Mouse (Mus musculus) CH12.LX (cell line): ENCODE data around the gene Inpp5b. TPM values are rescaled to one million over a fixed set of nuclear protein-coding genes. Genes with fewer than 3 reads are reported as not detected.

Source experiments
- DNase-seq: peaks from one replicate; pipeline ENCODE4 v3.0.0-alpha.2; 2013; ENCODE audit errors: extremely low read depth
- H3K27ac ChIP-seq: 2 replicates; pipeline ENCODE4 v1.5.1; 2012; ENCODE audit warnings: low read depth, mild to moderate bottlenecking, control low read depth, moderate library complexity; ENCODE audit not compliant: insufficient read depth
- H3K27me3 ChIP-seq: replicated peaks from 2 replicates; pipeline ENCODE3; 2012; ENCODE audit warnings: inconsistent platforms
- H3K36me3 ChIP-seq, 2 experiments: replicated peaks in 1 of 2; 2 replicates each; pipeline versions ENCODE3 to v1.6.1; 2012; ENCODE audit warnings: inconsistent platforms in 1 of 2, low read length in 1 of 2, mild to moderate bottlenecking in 1 of 2, mixed read lengths in 1 of 2, moderate library complexity in 1 of 2; ENCODE audit not compliant: control insufficient read depth in 1 of 2, insufficient read depth in 1 of 2
- H3K4me1 ChIP-seq, 2 experiments: 2 replicates each; pipeline ENCODE4 v1.6.1; 2012; ENCODE audit warnings: inconsistent platforms in 1 of 2, moderate library complexity in 1 of 2; ENCODE audit not compliant: insufficient read depth in 2 of 2, control insufficient read depth in 1 of 2
- H3K4me2 ChIP-seq: 2 replicates; pipeline ENCODE4 v1.6.1; 2012; ENCODE audit warnings: low read depth, mild to moderate bottlenecking, control low read depth; ENCODE audit not compliant: poor library complexity, insufficient read depth, severe bottlenecking
- H3K4me3 ChIP-seq, 3 experiments: fragments of 150-350 bp in 1 of 3; sonication (generic) in 1 of 3; replicated peaks in 1 of 3; 2 replicates each; pipeline versions ENCODE3 to v1.5.1; 2011 to 2012; ENCODE audit warnings: low read depth in 2 of 3, low read length in 2 of 3, mild to moderate bottlenecking in 2 of 3, moderate library complexity in 2 of 3, control low read depth in 1 of 3, improper control_type of control experiment in 1 of 3, inconsistent platforms in 1 of 3, mixed read lengths in 1 of 3; ENCODE audit not compliant: poor library complexity in 1 of 3
- H3K79me2 ChIP-seq: replicated peaks from 2 replicates; pipeline ENCODE4 v1.6.1; 2012; ENCODE audit warnings: mild to moderate bottlenecking, moderate library complexity; ENCODE audit not compliant: control insufficient read depth, poor library complexity, insufficient read depth, severe bottlenecking; ENCODE audit errors: extremely low read depth
- H3K9ac ChIP-seq: 2 replicates; pipeline ENCODE4 v1.6.1; 2012; ENCODE audit warnings: low read depth, mild to moderate bottlenecking, control low read depth, moderate library complexity; ENCODE audit not compliant: insufficient read depth
- H3K9me3 ChIP-seq: replicated peaks from 2 replicates; pipeline ENCODE3; 2012; ENCODE audit warnings: low read length, inconsistent platforms, mixed read lengths
- CHD1 ChIP-seq: IDR thresholded peaks from 2 replicates; pipeline ENCODE4 v1.6.1; 2012; ENCODE audit warnings: low read depth, low read length, improper control_type of control experiment, inconsistent platforms
- CHD2 ChIP-seq: IDR thresholded peaks from 2 replicates; pipeline ENCODE4 v1.6.1; 2011; ENCODE audit warnings: low read length, improper control_type of control experiment
- CTCF ChIP-seq, 2 experiments: IDR thresholded peaks in 1 of 2; conservative IDR thresholded peaks in 1 of 2; 2 replicates each; pipeline ENCODE4 v1.5.1; 2011 to 2012; ENCODE audit warnings: low read depth in 2 of 2, low read length in 2 of 2, improper control_type of control experiment in 1 of 2, inconsistent platforms in 1 of 2, mild to moderate bottlenecking in 1 of 2, moderate library complexity in 1 of 2
- ELF1 ChIP-seq: IDR thresholded peaks from 2 replicates; pipeline ENCODE4 v1.6.1; 2014; ENCODE audit warnings: low read depth, mild to moderate bottlenecking, inconsistent platforms, low read length, improper control_type of control experiment
- MAFK ChIP-seq: IDR thresholded peaks from 2 replicates; pipeline ENCODE4 v1.6.1; 2011; ENCODE audit warnings: low read length, improper control_type of control experiment; ENCODE audit not compliant: insufficient replicate concordance
- MAX ChIP-seq: IDR thresholded peaks from 2 replicates; pipeline ENCODE4 v1.6.1; 2011; ENCODE audit warnings: low read length, improper control_type of control experiment
- MXI1 ChIP-seq: IDR thresholded peaks from 2 replicates; pipeline ENCODE4 v1.6.1; 2011; ENCODE audit warnings: mild to moderate bottlenecking, low read depth, low read length, improper control_type of control experiment
- MYC ChIP-seq: IDR thresholded peaks from 2 replicates; pipeline ENCODE4 v1.6.1; 2011; ENCODE audit warnings: low read depth, mild to moderate bottlenecking, improper control_type of control experiment, low read length
- NRF1 ChIP-seq: IDR thresholded peaks from 2 replicates; pipeline ENCODE4 v1.6.1; 2014; ENCODE audit warnings: low read depth, mild to moderate bottlenecking, inconsistent platforms, low read length, improper control_type of control experiment, moderate library complexity
- POLR2A ChIP-seq: IDR thresholded peaks from 2 replicates; pipeline ENCODE4 v1.6.1; 2011; ENCODE audit warnings: low read depth, mild to moderate bottlenecking, improper control_type of control experiment, low read length
- POLR2AphosphoS2 ChIP-seq: IDR thresholded peaks from 2 replicates; pipeline ENCODE4 v1.6.1; 2011; ENCODE audit warnings: low read depth, low read length, improper control_type of control experiment
- RAD21 ChIP-seq: IDR thresholded peaks from 2 replicates; pipeline ENCODE4 v1.6.1; 2011; ENCODE audit warnings: low read depth, mild to moderate bottlenecking, low read length, improper control_type of control experiment, moderate library complexity
- SIN3A ChIP-seq: IDR thresholded peaks from 2 replicates; pipeline ENCODE4 v1.6.1; 2012; ENCODE audit warnings: low read length, improper control_type of control experiment, inconsistent platforms
- SMC3 ChIP-seq: IDR thresholded peaks from 2 replicates; pipeline ENCODE4 v1.6.1; 2011; ENCODE audit warnings: low read depth, low read length, improper control_type of control experiment
- TBP ChIP-seq: conservative IDR thresholded peaks from 2 replicates; pipeline ENCODE4 v1.6.1; 2011; ENCODE audit warnings: low read depth, low read length, improper control_type of control experiment
- TCF12 ChIP-seq: IDR thresholded peaks from 2 replicates; pipeline ENCODE4 v1.6.1; 2014; ENCODE audit warnings: low read depth, mild to moderate bottlenecking, inconsistent platforms, low read length, improper control_type of control experiment
- dilution Hi-C: fragments of 300-500 bp; cut with MboI; formaldehyde crosslinking; loops from 2 replicates; pipeline ENCODE4 v1.14.3; 2020; ENCODE audit warnings: low sequenced_read_pairs; ENCODE audit not compliant: extremely low pct_unique_long_range_greater_than_20kb, extremely low pct_ligation_motif_present
- in situ Hi-C: fragments of 300-500 bp; cut with MboI; formaldehyde crosslinking; loops from 3 replicates; pipeline ENCODE4 v1.14.3; 2019; ENCODE audit warnings: low sequenced_read_pairs, low pct_ligation_motif_present, low pct_unique_long_range_greater_than_20kb, mixed read lengths
- polyA plus RNA-seq: library from polyadenylated mRNA; unstranded; fragments of >175 nt; gene quantifications from 2 replicates; pipeline ENCODE4 v1.2.1, GENCODE M21; 2012; ENCODE audit warnings: low read depth; ENCODE audit not compliant: insufficient read length
- total RNA-seq, 2 experiments: library from RNA; depleted of rRNA; stranded (reverse); fragments of 300-350 nt in 1 of 2; fragments of >200 nt in 1 of 2; gene quantifications; 2 replicates each; pipeline ENCODE4 v1.2.3; 2012 to 2014

The Inpp5b gene
- total and polyA plus RNA-seq, 3 experiments = 25.6 to 34.0 (median 26.2) TPM

- DNase-seq = peak; percentile 46
- Histone ChIP-seq H3K4me1 (peaks cover 0 to 5% of the 10 kb centered on the region in 2 experiments; a peak in 2 of 4 replicates), H3K9me3 (peaks cover 4% of the 10 kb centered on the region), H3K4me3 (no peak overlapping the region), H3K27me3 (no peaks in the 10 kb centered on the region), H3K27ac (no peak overlapping the region), H3K79me2 (no peaks in the 10 kb centered on the region), H3K36me3 (peaks cover 42 to 82% of the 10 kb centered on the region in 2 experiments), H3K9ac (no peak overlapping the region), H3K4me2 (no peak overlapping the region)
- in situ Hi-C loops = loop anchor here (5.0 kb wide), 1 partner anchor 36 kb away; no protein-coding TSS in a partner anchor
- TF ChIP-seq TBP (no peak), NRF1 (0 out of 2 replicates have a peak, but pooled peaks have one; percentile 31), MAX (0 out of 2 replicates have a peak, but pooled peaks have one; percentile 17), MYC (peak; percentile 26; the same call in 1 of the 2 replicates), TCF12 (0 out of 2 replicates have a peak, but pooled peaks have one; percentile 21), CTCF (conservative IDR thresholded peaks at IDR 0.05 in 1 of 2, IDR thresholded peaks at IDR 0.05 in 1 of 2; ENCODE audit: low read depth in 2 of 2, low read length in 2 of 2) (peak; percentile 62 to 76)
- dilution Hi-C loops = no loop called here
Observed at GRCm38 (mm10) chr4:124843493-124843892, 101.8 kb downstream of the Inpp5b start.

- dilution Hi-C loops (no loop called here), in situ Hi-C loops (no loop called here)
Observed at GRCm38 (mm10) chr4:124847573-124847972, 105.9 kb downstream of the Inpp5b start.

GRCm38 (mm10) chr4:124849631-124850260, 108.1 kb downstream of the Inpp5b start:
- Histone ChIP-seq H3K79me2 (peaks cover 37% of the 10 kb centered on the region), H3K4me1 (peaks cover 4 to 35% of the 10 kb centered on the region in 2 experiments), H3K27me3 (no peaks in the 10 kb centered on the region), H3K4me3 (peak overlapping the region; percentile 53 to 94 (median 89)), H3K4me2 (peak overlapping the region; percentile 74), H3K9ac (peak overlapping the region; percentile 46), H3K36me3 (peaks cover 23 to 55% of the 10 kb centered on the region in 2 experiments), H3K27ac (no peak overlapping the region), H3K9me3 (no peaks in the 10 kb centered on the region)
- DNase-seq = peak; percentile 35
- dilution Hi-C loops (no loop called here), in situ Hi-C loops (loop anchor here (10.0 kb wide), 1 partner anchor 55 kb away; no protein-coding TSS in a partner anchor)
- no peak for TF ChIP-seq SIN3A
- 0 out of 2 replicates have a peak, but pooled peaks have one; percentile 18 for TF ChIP-seq MAX

More at GRCm38 (mm10) chr4:124847573-124847972, 105.9 kb downstream of the Inpp5b start:
- Histone ChIP-seq H3K36me3 (peaks cover 24 to 54% of the 10 kb centered on the region in 2 experiments), H3K9me3 (no peaks in the 10 kb centered on the region), H3K9ac (no peak overlapping the region), H3K4me1 (peaks cover 4 to 23% of the 10 kb centered on the region in 2 experiments), H3K4me2 (no peak overlapping the region)
- no peak for TF ChIP-seq ELF1
- no peak for TF ChIP-seq MXI1
- TF ChIP-seq SIN3A = no peak
- no peak for TF ChIP-seq NRF1
- peak; percentile 40; the same call in 1 of the 2 replicates for TF ChIP-seq MYC
- TF ChIP-seq POLR2A = no peak
- peak; percentile 46 for TF ChIP-seq SMC3
- no peak for TF ChIP-seq POLR2AphosphoS2
- no peak for TF ChIP-seq MAFK
- peak; percentile 71 for TF ChIP-seq RAD21
- TF ChIP-seq TCF12 = no peak
- TF ChIP-seq CHD1 = no peak
- TF ChIP-seq CHD2 = no peak
- TF ChIP-seq CTCF (conservative IDR thresholded peaks at IDR 0.05 in 1 of 2, IDR thresholded peaks at IDR 0.05 in 1 of 2; ENCODE audit: low read depth in 2 of 2, low read length in 2 of 2) = peak; percentile 51 to 86; a peak in 3 of 4 replicates
- TF ChIP-seq, all 38 proteins: peak for 4
- no peaks in the 10 kb centered on the region for H3K27me3 ChIP-seq
- DNase-seq = peak; percentile 76
- no peak overlapping the region for H3K27ac ChIP-seq
- peaks cover 19% of the 10 kb centered on the region for H3K79me2 ChIP-seq
- no peak overlapping the region for H3K4me3 ChIP-seq
